Mouse (Mus musculus): Measurements from ENCODE around the gene Ppp1cb. TPM values are rescaled to one million over a fixed set of nuclear protein-coding genes. Genes with fewer than 3 reads are reported as not detected.

The Ppp1cb gene
- total RNA-seq, 1 experiment from 2014 or later = 271 TPM

GRCm38 (mm10) chr5:32437901-32438563 is 20.6 kb upstream of the Ppp1cb start:
- ATAC-seq (replicated peaks in 1 of 2; ENCODE audit: insufficient read depth in 1 of 2, low FRiP score in 2 of 2, low TSS enrichment in 1 of 2, low read depth in 1 of 2, poor library complexity in 2 of 2, severe bottlenecking in 2 of 2) = no peak

GRCm38 (mm10) chr5:32438564-32438922 is 20.1 kb upstream of the Ppp1cb start:
- ATAC-seq (replicated peaks in 1 of 2; ENCODE audit: insufficient read depth in 1 of 2, low FRiP score in 2 of 2, low TSS enrichment in 1 of 2, low read depth in 1 of 2, poor library complexity in 2 of 2, severe bottlenecking in 2 of 2) = no peak

- no peak for ATAC-seq (replicated peaks in 1 of 2; ENCODE audit: insufficient read depth in 1 of 2, low FRiP score in 2 of 2, low TSS enrichment in 1 of 2, low read depth in 1 of 2, poor library complexity in 2 of 2, severe bottlenecking in 2 of 2)
These were observed 17.3 kb upstream of the Ppp1cb start for GRCm38 (mm10) chr5:32441336-32441735.

GRCm38 (mm10) chr5:32441992-32442575 is 16.6 kb upstream of the Ppp1cb start:
- no peak for ATAC-seq (replicated peaks in 1 of 2; ENCODE audit: insufficient read depth in 1 of 2, low FRiP score in 2 of 2, low TSS enrichment in 1 of 2, low read depth in 1 of 2, poor library complexity in 2 of 2, severe bottlenecking in 2 of 2)

- ATAC-seq (replicated peaks in 1 of 2; ENCODE audit: insufficient read depth in 1 of 2, low FRiP score in 2 of 2, low TSS enrichment in 1 of 2, low read depth in 1 of 2, poor library complexity in 2 of 2, severe bottlenecking in 2 of 2) = no peak
These were observed 14.7 kb upstream of the Ppp1cb start for GRCm38 (mm10) chr5:32443906-32444305.

GRCm38 (mm10) chr5:32445287-32445921 is 13.2 kb upstream of the Ppp1cb start:
- no peak for ATAC-seq (replicated peaks in 1 of 2; ENCODE audit: insufficient read depth in 1 of 2, low FRiP score in 2 of 2, low TSS enrichment in 1 of 2, low read depth in 1 of 2, poor library complexity in 2 of 2, severe bottlenecking in 2 of 2)

- no peak for ATAC-seq (replicated peaks in 1 of 2; ENCODE audit: insufficient read depth in 1 of 2, low FRiP score in 2 of 2, low TSS enrichment in 1 of 2, low read depth in 1 of 2, poor library complexity in 2 of 2, severe bottlenecking in 2 of 2)
These were observed 12.2 kb upstream of the Ppp1cb start for GRCm38 (mm10) chr5:32446394-32446793.

GRCm38 (mm10) chr5:32446810-32447209 is 11.8 kb upstream of the Ppp1cb start:
- ATAC-seq (replicated peaks in 1 of 2; ENCODE audit: insufficient read depth in 1 of 2, low FRiP score in 2 of 2, low TSS enrichment in 1 of 2, low read depth in 1 of 2, poor library complexity in 2 of 2, severe bottlenecking in 2 of 2) = no peak

- peak; percentile 2 to 47; a peak in 2 of 4 replicates for ATAC-seq (replicated peaks in 1 of 2; ENCODE audit: insufficient read depth in 1 of 2, low FRiP score in 2 of 2, low TSS enrichment in 1 of 2, low read depth in 1 of 2, poor library complexity in 2 of 2, severe bottlenecking in 2 of 2)
These were observed 723 bp downstream of the Ppp1cb start for GRCm38 (mm10) chr5:32459251-32459881.

- ATAC-seq (replicated peaks in 1 of 2; ENCODE audit: insufficient read depth in 1 of 2, low FRiP score in 2 of 2, low TSS enrichment in 1 of 2, low read depth in 1 of 2, poor library complexity in 2 of 2, severe bottlenecking in 2 of 2) = no peak
These were observed 1.5 kb downstream of the Ppp1cb start for GRCm38 (mm10) chr5:32459882-32460751.

GRCm38 (mm10) chr5:32460973-32461372 is 2.3 kb downstream of the Ppp1cb start:
- ATAC-seq (replicated peaks in 1 of 2; ENCODE audit: insufficient read depth in 1 of 2, low FRiP score in 2 of 2, low TSS enrichment in 1 of 2, low read depth in 1 of 2, poor library complexity in 2 of 2, severe bottlenecking in 2 of 2) = no peak

- ATAC-seq (replicated peaks in 1 of 2; ENCODE audit: insufficient read depth in 1 of 2, low FRiP score in 2 of 2, low TSS enrichment in 1 of 2, low read depth in 1 of 2, poor library complexity in 2 of 2, severe bottlenecking in 2 of 2) = no peak
These were observed 13.8 kb downstream of the Ppp1cb start for GRCm38 (mm10) chr5:32472332-32473028.

- no peak for ATAC-seq (replicated peaks in 1 of 2; ENCODE audit: insufficient read depth in 1 of 2, low FRiP score in 2 of 2, low TSS enrichment in 1 of 2, low read depth in 1 of 2, poor library complexity in 2 of 2, severe bottlenecking in 2 of 2)
These were observed 14.3 kb downstream of the Ppp1cb start for GRCm38 (mm10) chr5:32473029-32473352.

GRCm38 (mm10) chr5:32476501-32476900 is 17.9 kb downstream of the Ppp1cb start:
- ATAC-seq (replicated peaks in 1 of 2; ENCODE audit: insufficient read depth in 1 of 2, low FRiP score in 2 of 2, low TSS enrichment in 1 of 2, low read depth in 1 of 2, poor library complexity in 2 of 2, severe bottlenecking in 2 of 2) = no peak

- ATAC-seq (replicated peaks in 1 of 2; ENCODE audit: insufficient read depth in 1 of 2, low FRiP score in 2 of 2, low TSS enrichment in 1 of 2, low read depth in 1 of 2, poor library complexity in 2 of 2, severe bottlenecking in 2 of 2) = no peak
These were observed 20.3 kb downstream of the Ppp1cb start for GRCm38 (mm10) chr5:32478972-32479371.

- no peak for ATAC-seq (replicated peaks in 1 of 2; ENCODE audit: insufficient read depth in 1 of 2, low FRiP score in 2 of 2, low TSS enrichment in 1 of 2, low read depth in 1 of 2, poor library complexity in 2 of 2, severe bottlenecking in 2 of 2)
These were observed 26.8 kb downstream of the Ppp1cb start for GRCm38 (mm10) chr5:32485430-32485829.

- no peak for ATAC-seq (replicated peaks in 1 of 2; ENCODE audit: insufficient read depth in 1 of 2, low FRiP score in 2 of 2, low TSS enrichment in 1 of 2, low read depth in 1 of 2, poor library complexity in 2 of 2, severe bottlenecking in 2 of 2)
These were observed 29.4 kb downstream of the Ppp1cb start for GRCm38 (mm10) chr5:32488044-32488443.

Data from hematopoietic stem cell, adult 5-6 weeks (primary cell).